Mouse (Mus musculus) bone marrow macrophage, adult 2 months (primary cell): Measurements from ENCODE around the gene Mamstr.

Experiments
- CTCF ChIP-seq: IDR thresholded peaks from 2 replicates; pipeline ENCODE4 v1.5.1; 2012; ENCODE audit warnings: low read depth, mild to moderate bottlenecking, low read length, moderate library complexity
- POLR2A ChIP-seq: IDR thresholded peaks from 2 replicates; pipeline ENCODE4 v1.6.1; 2012; ENCODE audit warnings: mild to moderate bottlenecking, low read depth, low read length, borderline replicate concordance

- TF ChIP-seq CTCF (no peak), POLR2A (no peak)
Measured at GRCm38 (mm10) chr7:45677627-45678295, 38.0 kb downstream of the Mamstr start.
